Mouse (Mus musculus) thymus, postnatal 4 days (tissue): ENCODE results near the gene Fads6.
A peak's percentile ranks its signal among the peaks of the same experiment; 100 is the strongest.

ENCODE experiments used
- DNase-seq: peaks from one replicate; pipeline ENCODE4 v3.0.0; 2021

The Fads6 gene

GRCm38 (mm10) chr11:115274771-115275170 lies 22.7 kb downstream of the Fads6 start:
- DNase-seq: no peak

GRCm38 (mm10) chr11:115274178-115274577 lies 23.3 kb downstream of the Fads6 start:
- no peak for DNase-seq

GRCm38 (mm10) chr11:115273735-115274134 lies 23.7 kb downstream of the Fads6 start:
- DNase-seq: no peak

GRCm38 (mm10) chr11:115272894-115273498 lies 24.5 kb downstream of the Fads6 start:
- no peak for DNase-seq

GRCm38 (mm10) chr11:115271481-115271880 lies 26.0 kb downstream of the Fads6 start:
- DNase-seq: no peak

- DNase-seq: no peak
Observed at GRCm38 (mm10) chr11:115271052-115271451, 26.4 kb downstream of the Fads6 start.

GRCm38 (mm10) chr11:115270148-115270861 lies 27.2 kb downstream of the Fads6 start:
- peak; percentile 79 for DNase-seq

- DNase-seq: no peak
Observed at GRCm38 (mm10) chr11:115269330-115270066, 28.0 kb downstream of the Fads6 start.

GRCm38 (mm10) chr11:115267958-115268357 lies 29.5 kb downstream of the Fads6 start:
- no peak for DNase-seq

GRCm38 (mm10) chr11:115267061-115267883 lies 30.2 kb downstream of the Fads6 start, which contains the start of gene Grin2c:
Gene Grin2c, minus strand, starts transcription at chr11:115267243.
- no peak for DNase-seq

GRCm38 (mm10) chr11:115266400-115266778 lies 31.1 kb downstream of the Fads6 start:
- no peak for DNase-seq

- DNase-seq: peak; percentile 45
Observed at GRCm38 (mm10) chr11:115265771-115266399, 31.6 kb downstream of the Fads6 start.

- peak; percentile 81 for DNase-seq
Observed at GRCm38 (mm10) chr11:115264862-115265668, 32.4 kb downstream of the Fads6 start.

GRCm38 (mm10) chr11:115264136-115264861 lies 33.2 kb downstream of the Fads6 start:
- no peak for DNase-seq

GRCm38 (mm10) chr11:115262954-115263353 lies 34.5 kb downstream of the Fads6 start:
- DNase-seq: no peak

GRCm38 (mm10) chr11:115259134-115259533 lies 38.3 kb downstream of the Fads6 start:
- DNase-seq: no peak

GRCm38 (mm10) chr11:115257775-115258510 lies 39.5 kb downstream of the Fads6 start:
- DNase-seq: peak; percentile 47

- DNase-seq: no peak
Observed at GRCm38 (mm10) chr11:115251258-115251657, 46.2 kb downstream of the Fads6 start.

GRCm38 (mm10) chr11:115250405-115251090 lies 46.9 kb downstream of the Fads6 start:
- DNase-seq: no peak
